Mouse (Mus musculus) brain, embryonic 18.5 days (tissue): ENCODE measurements at regions not wholly inside any gene's neighbourhood (a gene's known extent, or its start where the extent isn't known, plus 50 kb on each side); places are given as distances from the start of the nearest gene placed in this dataset.
A peak's percentile ranks its signal among the peaks of the same experiment; 100 is the strongest.
"Not testable (repeated sequence)": the region's sequence is repeated elsewhere in the genome, so short reads cannot be mapped to it uniquely, and the experiment has no call there.

Source experiments
- DNase-seq: peaks from one replicate; pipeline ENCODE4 v3.0.0-alpha.2; 2012; ENCODE audit warnings: low read depth, low spot score

DNA sequence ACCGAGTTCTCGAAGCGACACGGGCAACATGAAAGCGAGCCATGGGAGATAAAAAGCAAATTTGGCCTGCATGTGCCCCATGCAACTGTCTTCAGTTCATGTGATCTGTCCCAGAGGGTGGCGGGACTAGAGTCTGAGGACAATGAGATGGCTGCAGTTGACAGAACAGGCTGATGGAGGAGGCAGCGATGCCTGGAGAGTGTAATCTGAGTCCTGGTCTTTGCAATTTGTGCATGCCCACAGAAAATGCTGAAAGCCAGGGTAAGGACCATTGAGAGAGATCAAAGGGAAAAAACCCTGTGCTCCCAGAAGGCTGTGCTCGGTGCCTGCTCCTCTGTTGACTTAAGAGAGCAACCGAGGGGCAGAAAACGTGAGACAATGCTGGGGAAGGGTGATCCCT is 624.8 kb upstream of the BB014433 start:
- DNase-seq = no peak

DNA sequence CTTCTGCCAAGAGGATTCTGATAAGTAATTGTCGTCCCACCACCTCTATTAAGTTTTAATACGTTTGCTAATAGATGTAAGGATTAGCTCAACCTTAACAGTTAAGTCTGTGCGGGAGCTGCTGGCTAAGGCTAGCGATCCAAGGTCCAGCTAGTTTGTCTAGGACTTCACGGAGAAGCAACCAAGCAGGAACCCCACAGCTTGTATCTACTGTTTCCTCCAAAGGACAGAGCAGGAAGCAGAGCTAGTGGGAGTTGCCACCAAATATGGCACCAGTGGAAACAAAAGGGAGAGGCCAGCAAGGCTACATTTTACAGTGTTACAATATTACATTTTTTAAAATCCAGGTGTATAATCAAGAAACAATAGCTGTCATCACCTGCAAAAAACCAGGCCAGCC is 624.4 kb upstream of the BB014433 start:
- no peak for DNase-seq

DNA sequence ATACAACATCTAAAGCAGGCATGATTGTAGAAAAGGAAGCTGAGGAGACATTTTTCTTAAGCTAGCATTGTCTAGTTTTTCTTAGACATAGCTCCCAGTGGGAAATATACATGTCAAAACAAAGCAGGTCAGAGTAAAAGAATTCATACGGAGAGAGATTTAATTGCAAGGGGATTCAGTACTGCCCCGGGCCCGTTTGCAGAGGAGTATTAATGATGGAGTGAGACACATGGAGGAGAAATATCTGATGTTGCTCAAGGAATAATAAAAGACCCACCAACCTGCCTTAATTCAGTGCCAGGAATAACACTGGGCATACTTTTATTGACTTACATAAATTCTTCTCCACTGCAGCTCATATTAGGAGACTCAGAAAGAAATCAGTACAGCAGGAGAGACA is 623.6 kb upstream of the BB014433 start:
- DNase-seq = no peak

DNA sequence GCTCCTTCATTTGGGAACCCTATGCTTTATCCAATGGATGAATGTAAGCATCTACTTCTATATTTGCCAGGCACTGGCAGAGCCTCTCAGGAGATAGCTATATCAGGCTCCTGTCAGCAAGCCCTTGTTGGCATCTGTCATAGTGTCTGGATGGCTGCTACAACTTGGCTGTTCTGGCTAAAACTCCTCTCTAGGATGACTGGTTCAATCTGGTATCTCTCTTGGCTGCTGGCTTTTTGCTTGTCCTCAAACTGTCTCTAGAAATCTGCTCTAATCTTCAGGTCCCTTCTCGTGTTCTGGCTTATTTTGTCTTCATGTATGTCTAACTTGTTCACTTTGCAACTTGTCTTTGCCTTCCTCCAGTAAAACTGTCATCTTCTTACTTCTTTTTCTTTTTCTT is 614.7 kb upstream of the BB014433 start:
- peak; percentile 10 for DNase-seq

DNA sequence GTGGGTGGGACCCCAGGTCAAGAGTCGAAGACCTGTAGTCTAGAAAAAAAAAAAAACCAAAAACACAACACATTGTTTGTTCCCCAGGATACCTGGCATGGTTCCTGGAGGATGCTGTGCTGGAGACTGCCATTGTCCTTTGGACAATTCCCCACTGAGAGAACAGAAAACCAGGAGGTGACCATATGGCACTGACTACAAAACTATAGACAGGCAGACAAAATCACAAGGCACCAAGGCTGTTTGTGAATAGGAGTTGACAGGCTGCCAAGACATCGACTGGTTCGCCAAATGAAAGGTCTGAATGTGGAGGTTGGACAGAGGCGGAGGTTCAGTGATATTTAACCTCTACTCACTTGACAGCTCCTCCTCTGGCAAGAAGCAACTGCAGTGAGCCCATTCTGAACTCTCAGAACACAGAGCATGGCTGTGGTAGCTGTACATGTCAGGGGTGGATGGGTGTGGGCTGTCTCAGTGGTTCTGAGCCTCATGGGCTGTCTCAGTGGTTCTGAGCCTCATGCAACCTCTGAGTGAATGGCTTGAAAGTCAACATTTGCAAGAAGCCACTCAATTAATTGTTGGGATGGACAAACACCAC is 589.0 kb upstream of the BB014433 start:
- DNase-seq = no peak

DNA sequence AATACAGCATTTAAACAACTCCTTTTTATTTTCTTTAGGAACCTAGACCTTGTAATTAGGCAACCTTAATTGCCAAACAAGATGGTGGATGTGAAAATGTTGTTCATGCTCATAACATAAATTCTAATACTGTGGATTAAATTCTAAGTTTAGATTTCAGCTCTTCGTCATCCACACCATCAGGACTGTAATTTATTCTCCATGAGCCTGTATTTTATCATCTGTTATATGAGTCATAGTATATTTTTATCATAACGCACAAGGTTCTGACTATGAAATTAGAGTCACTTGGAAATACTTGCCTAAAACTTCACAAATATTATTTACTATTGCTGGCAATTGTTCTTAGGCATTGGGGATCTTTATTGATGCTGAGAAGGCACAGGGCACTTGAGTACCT is 582.7 kb upstream of the BB014433 start:
- no peak for DNase-seq

DNA sequence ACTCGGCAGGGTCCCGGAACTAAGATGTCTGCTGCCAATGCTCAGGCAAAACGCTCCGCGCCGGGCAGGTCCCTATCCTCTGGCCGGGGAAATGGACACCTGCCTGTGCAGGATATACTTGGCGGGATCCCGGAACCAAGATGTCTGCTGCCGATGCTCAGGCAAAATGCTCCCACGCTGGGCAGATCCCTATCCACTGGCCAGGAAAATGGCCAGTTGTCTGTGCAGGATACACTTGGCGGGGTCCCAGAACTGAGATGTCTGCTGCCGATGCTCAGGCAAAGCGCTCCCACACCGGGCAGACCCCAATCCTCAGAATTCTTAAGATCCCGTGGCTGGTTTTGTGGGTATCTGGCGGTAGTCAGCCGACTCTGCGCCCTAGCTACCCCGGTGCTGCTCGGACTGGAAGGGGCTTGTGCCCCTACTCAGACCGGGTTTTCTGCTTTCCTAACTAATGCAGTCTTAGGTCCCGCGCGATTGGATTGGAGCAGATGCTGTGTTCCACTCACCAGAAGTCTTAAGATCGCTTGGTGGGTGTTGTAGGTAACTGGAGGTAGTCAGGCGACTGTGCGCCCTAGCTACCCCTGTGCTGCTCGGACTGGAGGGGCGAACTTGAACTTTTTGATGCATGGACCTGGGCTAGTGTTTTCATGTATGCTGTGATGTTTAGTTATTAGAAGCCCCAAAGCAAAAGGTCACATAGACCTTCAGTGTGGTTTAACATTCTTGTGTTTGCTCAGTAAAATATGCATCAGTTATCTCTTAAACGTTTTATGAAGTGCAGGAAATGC is 577.9 kb upstream of the BB014433 start:
- not testable (repeated sequence) for DNase-seq

DNA sequence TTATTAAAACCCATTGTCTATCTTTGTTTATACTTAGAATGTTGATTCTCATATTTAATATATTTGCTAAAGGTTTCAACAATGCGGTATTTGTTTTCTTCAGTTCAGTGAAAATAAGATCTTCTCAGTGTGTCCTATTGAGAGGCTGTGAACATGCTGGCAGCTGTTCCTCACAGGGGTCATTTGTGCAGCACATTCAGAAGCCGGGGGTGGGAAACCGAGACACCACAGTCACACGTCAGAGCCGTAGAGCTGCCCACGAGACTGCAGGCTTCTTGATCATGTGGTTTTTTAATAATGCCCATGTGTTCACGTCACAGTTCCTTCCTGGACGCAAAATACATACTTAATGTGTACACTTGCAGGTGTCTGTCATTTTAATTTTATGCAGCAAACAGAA is 564.3 kb upstream of the BB014433 start:
- DNase-seq = no peak

DNA sequence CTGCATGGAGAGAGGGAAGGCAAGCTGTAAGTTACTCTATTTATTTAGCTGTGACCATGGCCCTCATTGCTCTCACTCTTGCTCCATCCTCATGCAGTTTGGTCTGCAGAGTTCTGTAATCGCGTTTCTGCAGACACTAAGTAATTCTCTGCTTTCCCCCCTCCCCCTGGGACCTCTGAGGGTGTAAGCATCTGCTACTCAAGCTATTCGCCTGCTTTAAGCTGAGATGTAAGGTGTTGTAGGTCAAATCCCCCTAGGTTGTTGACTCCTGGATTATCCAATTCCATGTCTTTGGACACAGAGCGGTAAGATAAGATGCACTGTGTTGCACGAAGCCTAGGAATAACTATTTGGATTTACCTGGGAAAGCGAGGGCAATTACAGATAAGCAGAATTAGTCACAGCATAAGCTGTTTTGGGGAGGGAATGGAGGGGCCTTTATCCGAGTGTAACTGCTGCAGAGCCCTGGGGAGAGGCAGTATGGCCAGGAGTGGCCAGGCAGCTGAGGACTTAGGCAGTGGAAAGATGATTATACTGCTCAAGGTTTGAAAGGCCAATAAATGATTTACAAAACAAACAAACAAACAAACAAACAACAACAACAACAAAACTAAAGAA is 561.8 kb upstream of the BB014433 start:
- no peak for DNase-seq

DNA sequence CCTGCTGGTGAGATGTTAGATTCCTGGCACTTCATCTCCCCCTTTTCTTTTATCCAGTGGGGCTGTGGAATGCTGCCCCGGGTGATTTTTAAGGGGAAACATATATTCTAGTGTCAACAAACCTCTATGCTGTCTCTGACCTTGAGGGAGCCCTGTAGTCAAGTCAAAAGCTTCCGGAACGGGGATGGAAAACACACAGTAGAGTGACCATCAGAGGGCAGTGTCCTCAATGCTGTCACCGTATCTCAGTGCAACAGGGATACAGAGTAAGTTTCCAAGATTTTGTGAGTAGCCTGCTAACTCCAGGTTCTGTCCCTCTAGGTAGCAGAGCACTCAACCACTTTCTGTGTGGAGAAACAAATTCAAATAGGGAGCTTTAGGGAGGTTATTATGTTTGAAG is 555.7 kb upstream of the BB014433 start:
- DNase-seq = no peak

DNA sequence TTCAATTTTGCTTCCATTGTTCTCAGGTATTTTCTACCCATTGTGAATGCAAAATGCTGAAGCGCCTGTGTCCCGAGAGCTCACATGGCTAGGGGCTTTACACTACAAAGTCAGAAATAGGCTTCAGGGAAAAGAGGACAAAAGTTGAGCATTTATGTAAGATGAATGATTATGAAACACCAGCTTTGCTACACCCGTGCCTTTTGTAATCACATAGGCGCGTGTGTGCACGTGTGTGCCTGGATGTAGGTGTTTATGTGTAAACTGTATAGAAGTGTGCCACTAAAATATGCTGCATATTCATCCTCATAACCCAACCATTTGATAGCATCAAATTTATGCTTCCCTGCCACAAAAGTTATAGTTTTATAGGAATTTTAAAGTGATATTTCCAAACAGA is 547.2 kb upstream of the BB014433 start:
- DNase-seq = no peak

DNA sequence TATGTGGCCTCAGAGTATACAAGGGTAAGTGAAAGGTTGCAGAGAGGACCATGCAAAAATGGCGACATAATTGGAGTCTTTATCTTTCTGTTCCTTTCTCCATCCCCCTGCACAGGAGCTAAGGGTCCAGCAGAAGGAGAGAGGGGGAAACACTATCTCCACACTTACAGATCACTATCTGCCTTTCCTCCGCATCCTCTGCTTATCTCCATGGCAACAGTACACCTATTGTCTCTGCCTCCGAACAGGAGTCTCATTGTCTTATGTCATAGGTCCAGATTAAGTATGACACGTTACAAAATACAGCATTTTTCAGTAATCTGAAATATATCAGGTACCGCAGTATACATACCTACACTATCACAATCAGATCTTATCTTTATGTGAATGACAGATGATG is 537.9 kb upstream of the BB014433 start:
- no peak for DNase-seq

DNA sequence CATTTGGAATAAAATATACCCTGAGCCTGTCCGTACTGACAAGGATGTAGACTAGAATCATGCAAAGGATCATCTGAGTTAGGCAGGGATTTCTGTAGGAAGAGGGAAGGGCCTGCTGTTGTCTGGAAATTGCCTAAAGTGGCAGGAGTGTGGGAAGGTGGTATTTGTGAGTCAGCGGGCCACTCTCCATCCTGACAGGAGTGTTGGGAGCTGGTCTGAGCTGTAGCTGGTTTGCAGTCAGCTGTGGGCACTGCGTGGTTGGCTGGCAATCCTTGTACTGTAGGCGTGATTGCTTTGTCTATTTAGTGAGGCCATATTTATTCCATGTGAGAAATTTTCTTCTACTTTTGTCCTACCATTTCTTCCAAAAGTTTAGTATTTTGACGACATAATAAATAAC is 524.2 kb upstream of the BB014433 start:
- no peak for DNase-seq

DNA sequence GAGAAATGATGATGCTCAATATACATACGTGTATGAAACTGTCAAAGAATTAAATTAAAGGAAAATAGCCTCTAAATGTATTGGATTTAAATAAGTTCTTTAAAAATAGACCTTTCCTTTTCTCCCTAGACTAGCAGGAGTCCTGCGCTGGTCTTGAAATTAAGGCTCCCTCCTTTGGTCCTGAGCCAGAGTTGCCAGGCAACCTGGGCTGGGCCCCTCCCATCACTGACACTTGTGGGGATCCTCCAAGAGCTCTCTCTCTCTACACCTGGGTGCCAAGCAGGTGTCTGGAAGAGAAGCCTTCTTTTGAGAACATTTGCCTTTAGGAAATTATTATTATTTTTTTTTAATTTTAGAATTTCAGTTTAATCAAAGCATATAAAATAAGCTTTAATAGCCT is 521.9 kb upstream of the BB014433 start:
- no peak for DNase-seq

DNA sequence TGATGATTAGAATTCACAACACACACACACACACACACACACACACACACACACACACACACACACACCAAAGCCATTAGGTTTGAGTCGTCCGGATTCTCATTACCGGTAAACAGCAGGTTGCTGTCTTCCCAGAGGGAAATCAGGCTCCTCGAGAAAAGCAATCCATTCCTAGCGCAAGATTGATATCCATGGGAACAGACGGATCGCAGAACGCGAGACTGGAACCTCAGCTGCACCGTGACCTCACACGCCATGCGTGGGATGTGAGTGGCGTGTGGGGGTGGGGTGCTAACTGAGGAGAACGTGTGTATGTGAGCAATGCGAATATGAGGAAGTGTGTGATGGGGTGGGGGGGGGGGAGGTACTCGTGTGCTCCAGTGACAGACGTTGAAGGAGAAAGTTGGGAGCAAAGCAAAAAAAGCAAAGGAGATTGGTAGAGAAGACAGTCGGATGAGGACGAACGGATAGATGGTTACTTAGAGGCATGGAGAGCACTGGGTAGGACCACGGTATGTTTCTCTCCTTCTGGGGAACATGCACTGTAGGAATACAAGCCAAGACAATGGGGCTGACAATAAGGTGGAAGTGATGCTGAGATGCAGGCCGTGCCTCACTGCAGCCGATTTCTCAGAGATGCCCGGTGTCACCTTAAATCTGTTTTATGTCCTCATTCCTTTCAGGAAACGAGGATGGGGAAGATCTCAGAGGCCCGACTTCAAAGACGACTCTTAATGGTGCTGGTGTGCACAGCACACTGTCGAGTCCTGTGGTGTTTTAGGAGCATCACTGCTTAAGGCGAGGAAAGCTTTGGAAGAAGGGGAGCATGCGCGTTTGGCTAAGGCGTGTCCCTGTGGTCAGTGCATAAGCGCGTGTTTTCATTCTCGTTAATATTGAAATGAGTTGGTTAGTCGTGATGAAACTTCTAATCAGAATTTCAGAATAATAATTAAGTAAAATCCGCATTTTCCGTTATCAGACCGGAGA is 516.7 kb upstream of the BB014433 start:
- DNase-seq = no peak

DNA sequence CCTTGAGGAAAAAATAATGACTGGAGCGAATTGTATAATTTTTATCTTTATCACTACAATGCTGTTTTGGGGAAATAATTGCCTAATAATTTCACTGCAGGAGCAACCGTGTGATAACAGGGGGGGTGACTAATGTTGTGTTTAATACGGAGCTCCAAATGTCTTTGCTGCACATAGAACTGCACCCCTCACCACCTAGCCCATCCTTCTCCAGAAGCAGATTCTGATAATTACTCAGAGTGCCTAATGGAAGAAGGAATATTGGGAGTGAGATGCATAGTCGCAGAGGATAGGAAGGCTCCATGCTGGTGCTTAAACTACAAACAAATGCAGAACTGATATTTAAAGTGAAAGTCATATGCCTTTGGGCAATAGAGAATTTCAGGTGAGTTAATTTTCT is 486.1 kb upstream of the BB014433 start:
- no peak for DNase-seq

DNA sequence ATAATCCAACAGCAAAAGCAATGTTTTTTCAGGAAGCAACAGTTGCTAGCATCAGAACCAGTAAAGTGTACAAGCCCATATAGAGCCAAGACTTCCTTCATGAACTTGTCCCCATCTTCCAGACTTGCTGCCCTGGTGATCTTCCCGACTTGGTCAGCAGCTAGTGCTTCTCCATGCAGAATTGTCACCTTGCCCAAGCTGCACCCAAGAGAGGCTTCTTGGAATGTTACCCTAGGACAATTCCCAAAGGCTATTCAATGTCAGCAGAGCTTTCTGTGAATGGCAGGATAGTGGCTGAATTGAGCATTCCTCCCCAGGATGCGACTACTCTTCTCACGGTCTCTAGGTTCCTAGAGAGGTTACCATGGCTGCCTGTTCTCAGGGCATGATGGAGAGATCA is 479.6 kb upstream of the BB014433 start:
- no peak for DNase-seq

DNA sequence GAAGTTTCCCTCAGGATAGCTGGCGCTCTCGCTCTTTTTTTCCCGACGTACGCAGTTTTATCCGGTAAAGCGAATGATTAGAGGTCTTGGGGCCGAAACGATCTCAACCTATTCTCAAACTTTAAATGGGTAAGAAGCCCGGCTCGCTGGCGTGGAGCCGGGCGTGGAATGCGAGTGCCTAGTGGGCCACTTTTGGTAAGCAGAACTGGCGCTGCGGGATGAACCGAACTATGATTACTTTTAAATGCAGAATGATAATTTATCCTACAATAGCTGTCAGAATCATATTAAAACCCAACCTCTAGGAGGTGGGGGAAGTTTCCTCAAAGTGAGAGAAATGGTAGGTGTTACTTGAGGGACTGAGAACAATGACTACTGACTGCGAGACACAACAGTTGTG is 474.0 kb upstream of the BB014433 start:
- not testable (repeated sequence) for DNase-seq

DNA sequence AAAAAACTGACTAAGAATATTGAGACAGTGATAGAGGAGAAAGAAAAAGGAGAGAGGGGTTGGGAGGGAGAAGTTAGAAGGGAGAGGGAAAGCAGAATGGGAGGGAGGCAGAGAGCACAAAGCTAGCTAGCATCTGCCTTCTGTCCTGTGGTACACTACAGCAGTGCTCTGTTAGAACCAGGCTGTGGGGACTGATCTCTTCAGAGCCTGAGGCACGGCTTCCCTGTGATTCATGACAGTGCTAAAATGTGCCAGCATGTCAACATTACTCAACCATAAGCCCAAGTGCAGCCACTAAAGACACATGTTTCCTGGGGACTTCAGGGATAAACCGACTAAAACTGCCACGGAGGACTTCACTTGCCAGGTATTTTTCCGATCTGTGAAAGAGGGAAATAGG is 455.1 kb upstream of the BB014433 start:
- DNase-seq = no peak

DNA sequence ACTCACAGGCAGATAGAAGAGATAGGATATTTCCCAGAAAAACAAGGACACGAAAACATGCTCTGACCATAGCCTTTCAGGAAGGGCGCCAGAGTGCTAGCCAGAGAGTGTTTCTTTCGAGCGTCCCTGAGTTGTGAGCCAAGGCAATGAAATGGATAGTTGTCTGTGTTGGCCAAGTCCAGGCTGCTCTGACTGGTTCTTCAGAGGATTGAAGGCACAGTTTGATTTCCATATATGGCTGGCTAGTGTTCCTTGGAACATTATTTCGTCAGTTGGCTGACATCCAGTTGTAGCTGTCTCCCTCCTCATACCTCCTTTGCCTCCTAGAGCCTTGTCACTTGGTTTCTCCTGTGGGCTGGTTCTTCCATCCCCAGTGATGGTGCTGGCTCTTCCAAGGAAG is 451.7 kb upstream of the BB014433 start:
- no peak for DNase-seq

DNA sequence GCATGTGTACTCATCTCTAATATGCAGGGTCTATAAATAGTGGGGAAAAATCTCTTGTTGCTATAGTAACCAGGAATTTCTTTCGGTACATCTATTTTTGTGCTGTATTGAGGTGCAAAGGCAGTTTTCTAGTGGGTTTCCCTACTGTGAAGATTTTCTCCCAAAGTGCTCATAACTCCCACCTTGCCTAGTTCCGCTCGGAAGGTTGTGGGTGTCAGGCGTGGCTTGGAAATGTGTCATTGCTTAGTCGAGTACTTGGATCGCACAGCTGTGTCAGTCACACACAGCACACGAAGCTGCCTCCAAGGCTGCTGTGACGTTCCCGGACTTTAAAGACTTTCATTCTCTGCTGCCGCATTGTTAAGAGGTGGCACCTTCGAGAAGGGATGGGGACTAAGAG is 450.4 kb upstream of the BB014433 start:
- DNase-seq = peak; percentile 54

DNA sequence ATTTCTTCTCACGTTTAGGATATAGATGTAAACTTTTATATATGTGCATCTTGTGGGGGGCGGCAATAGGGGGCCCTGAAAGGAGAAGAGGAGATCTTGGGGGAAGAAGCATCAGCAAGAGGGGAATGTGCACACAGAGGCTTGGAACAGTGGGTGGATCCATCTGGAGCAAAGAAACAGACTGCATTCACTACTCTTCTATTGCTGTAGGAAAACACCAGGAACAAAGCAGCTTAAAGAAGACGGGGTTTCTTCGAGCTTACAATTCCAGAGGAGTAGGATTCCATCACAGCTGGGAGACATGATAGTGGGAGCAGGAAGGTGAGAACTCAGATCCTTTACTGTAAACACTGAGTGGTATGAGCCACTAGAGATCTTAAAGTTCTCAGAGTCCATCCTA is 444.9 kb upstream of the BB014433 start:
- DNase-seq = no peak
